Mouse (Mus musculus) liver, embryonic 14 days (tissue): ENCODE measurements around the gene Ech1. TPM values are rescaled to one million over a fixed set of nuclear protein-coding genes. Genes with fewer than 3 reads are reported as not detected.

ENCODE experiments used
- polyA plus RNA-seq: library from polyadenylated mRNA; depleted of rRNA; stranded (reverse); fragments of >200 nt; gene quantifications from 2 replicates; pipeline ENCODE4 v1.2.3, GENCODE M21; 2012; rRNA removed

Ech1 gene
- polyA plus RNA-seq, result 52.2 and 62.2 TPM in 2 replicates

DNA sequence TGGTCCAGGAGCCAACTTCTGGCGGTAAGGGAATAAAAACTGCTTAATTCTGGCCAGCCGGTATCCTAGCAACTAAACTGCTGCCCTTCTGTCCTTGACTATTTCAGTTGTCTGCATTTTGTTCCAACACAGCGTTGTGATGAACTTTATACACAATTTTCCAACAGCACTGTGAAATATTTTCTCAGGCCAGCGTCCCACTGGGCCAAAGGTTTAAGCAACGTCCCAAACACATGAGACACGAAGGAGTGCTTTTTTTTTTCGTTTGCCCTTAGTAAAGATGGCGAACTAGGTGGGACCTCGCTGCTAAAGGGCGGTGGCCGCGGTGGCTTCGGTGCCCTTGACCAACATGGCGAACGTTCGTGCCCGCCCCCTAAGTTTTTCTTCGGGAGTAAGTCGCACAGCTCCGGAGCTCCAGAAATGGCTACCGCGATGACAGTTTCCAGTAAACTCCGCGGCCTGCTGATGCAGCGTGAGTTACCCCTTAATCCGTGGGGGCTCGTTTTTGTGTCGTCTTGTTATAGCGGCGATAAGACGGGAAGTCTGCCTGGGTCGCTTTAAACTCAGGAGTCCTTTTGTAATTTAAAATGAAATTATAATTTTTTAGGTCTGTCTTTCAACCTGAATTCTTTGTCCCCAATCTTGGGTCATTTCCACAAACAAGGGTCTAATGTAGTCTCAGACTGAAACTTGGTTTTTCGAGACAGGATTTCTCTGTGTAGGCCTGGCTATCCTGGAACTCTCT lies at the start of gene Ech1:
TSS of gene Ech1 (plus strand) at position 277 of the 745 bp plus-strand sequence.

DNA sequence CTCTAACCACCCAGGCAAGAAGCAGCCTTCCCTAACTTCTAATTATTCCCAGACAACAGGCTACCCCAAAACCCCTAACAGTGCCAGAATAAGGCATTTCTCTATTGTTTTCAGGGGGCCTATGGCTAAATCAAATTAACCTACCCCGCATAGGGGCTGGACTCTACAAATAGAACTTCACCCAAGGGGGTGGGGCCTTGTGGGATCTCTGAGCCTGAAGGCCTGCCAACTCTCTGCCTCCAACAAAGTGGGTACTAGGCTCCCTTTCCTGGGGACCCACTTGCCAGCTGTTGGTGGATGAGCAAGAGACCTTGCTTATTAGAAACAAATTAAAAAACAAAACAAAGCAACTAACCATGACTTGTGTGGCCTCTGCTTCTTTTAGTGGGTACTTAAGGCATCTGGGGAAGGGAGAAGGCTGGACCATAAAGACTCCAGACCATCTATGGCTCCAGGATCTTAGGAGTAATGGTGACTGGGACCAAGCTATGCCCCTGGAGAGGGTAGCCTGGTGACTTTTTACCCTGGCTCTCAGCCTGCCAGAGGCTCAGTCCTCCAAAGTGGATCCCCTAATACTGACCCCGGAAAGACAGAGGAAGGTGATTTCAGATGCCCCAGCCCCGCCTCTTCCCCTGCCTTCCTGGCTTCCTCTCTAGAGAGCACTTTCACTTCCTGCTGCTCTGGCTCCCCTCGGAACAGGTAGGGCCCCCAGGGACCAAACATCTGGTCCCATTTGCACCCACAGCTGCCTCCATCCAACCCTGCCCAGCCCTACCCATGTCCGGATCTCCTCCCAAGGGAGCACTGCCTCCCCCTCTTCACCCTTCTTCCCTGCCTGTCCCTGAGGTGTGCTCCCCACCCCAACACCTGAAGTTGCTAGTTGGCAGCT lies 36.5 kb upstream of the Ech1 start, which contains the start of gene Rinl:
TSS of gene Rinl (plus strand) at position 663 of the 889 bp plus-strand sequence.

DNA sequence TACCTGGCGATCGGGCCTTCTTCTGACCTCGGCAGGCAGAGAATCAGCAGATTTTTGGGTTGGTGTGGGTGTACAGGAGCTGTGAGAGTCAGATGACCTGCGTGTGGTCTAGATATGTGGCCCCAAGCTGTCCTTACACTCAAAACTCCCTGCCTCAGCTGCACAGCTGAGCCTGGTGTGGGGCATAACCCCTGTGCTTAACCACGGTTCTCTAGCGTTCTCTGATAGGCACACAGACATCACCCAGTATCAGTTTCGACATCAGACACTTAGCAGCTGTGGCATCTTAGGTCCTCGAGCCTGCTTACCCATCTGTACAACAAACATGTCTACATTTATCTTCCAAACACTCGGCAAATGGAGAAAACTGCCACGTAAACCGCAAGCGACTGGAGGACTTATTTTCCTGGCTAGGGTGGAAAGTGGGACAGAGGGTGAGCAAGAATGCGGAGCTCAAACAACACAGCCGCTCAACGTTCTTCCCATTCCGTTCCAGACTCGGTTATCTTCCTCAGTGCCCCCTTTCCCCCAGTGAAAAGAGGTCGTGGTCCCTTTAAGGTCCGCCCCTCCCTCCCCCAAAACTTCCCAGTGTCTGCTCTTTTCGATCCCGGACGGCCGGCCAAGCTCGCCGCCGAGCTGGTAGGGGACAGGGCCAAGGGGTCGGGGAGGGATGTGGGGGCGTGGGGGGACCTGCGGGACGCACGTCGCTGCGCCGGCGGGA lies 16.6 kb upstream of the Ech1 start, which contains the start of gene Hnrnpl:
TSS of gene Hnrnpl (plus strand) at position 321 of the 721 bp plus-strand sequence.

DNA sequence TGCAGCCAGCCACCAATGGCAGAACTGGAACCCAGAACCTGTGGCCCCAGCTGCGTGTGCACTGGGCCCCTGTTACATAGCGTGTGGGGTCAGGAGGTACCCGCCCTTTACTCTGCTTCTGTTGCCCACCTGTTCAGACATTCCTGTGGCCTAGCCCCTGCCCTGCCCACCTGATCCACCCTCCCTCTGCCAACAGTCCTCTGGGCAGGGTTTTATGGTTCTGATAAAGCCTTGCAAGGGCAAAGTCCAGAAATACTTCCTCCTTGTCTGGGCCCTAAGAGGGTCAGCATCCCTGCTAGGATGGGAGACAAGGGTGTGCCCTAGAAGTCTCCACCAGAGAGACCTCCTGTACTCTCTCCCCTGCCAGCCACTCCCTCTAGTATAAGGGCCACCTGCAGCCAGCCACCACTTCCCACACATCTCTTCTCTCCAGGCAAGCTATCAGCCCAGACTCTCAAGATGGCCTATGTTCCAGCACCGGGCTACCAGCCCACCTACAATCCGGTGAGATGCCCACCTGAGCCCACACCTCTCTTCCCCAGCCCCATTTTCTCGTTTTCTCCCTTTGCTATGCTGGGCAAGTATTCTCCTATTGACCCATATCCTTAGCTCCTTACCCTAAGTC lies 8.8 kb downstream of the Ech1 start, which contains the start of gene Lgals4:
TSS of gene Lgals4 (plus strand) at position 132 of the 625 bp plus-strand sequence.

DNA sequence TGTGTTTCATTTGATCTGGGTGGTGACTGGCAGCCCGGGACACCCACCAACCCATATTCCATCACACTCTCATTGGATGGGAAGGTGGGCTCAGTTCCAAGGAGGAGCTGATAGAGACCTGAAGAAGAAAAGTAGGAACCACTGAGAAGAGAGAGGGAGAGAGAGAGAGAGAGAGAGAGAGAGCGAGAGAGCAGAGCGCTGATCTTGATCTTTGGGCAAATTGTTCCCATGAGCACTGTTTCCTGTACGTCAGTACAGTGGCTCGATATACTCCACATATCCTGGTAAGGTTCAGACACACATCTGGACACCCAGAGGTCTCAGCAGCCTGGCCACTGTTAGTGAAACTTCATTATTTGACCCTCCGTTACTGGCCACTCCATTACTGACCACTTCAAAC lies 38.5 kb downstream of the Ech1 start, which contains the start of gene Lgals7:
TSS of gene Lgals7 (plus strand) at position 314 of the 400 bp plus-strand sequence.

DNA sequence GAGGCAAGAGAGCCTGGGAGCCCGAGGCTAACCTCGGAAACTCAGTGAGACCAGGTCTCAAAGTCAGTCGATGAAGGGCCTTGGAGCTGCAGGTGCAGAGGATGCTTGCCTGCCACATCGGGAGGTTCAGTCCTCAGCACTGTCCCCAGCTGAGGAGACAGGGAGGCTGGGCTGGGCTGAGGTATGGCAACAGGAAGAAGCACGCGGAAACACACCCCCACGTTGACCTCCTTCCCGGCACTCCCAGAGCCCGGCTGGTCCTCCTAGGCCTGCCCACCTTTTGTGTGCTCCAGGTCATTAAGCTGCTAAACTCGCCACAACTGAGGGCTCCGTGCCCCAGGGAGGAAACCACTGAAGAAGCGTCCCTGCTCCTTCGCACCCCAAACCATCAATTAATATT lies 56.2 kb downstream of the Ech1 start, which contains the start of gene Capn12:
TSS of gene Capn12 (plus strand) at position 224 of the 400 bp plus-strand sequence.

Other genes with a start within 250 kb of the Ech1 start
- 9.2 and 12.0 TPM in 2 replicates for gene Samd4b, start 227.1 kb upstream of the Ech1 start, polyA plus RNA-seq
- 10.8 and 11.4 TPM in 2 replicates for gene Pak4, start 227.0 kb upstream of the Ech1 start, polyA plus RNA-seq
- gene Acp7, start 193.9 kb upstream of the Ech1 start, polyA plus RNA-seq, result not detected in 2 replicates
- gene Fbxo27, start 132.4 kb upstream of the Ech1 start, polyA plus RNA-seq, result 0.18 and 0.31 TPM in 2 replicates
- gene Fbxo17, start 108.4 kb upstream of the Ech1 start, polyA plus RNA-seq, result 0.73 and 0.92 TPM in 2 replicates
- 45.3 and 47.4 TPM in 2 replicates for gene Mrps12, start 83.4 kb upstream of the Ech1 start, polyA plus RNA-seq
- 10.1 and 11.5 TPM in 2 replicates for gene Sars2, start 83.2 kb upstream of the Ech1 start, polyA plus RNA-seq
- gene Ccer2, start 69.0 kb upstream of the Ech1 start, polyA plus RNA-seq, result not detected in 2 replicates
- gene Sirt2, start 58.5 kb upstream of the Ech1 start, polyA plus RNA-seq, result 15.5 and 18.1 TPM in 2 replicates
- gene Nfkbib, start 57.7 kb upstream of the Ech1 start, polyA plus RNA-seq, result 15.0 and 16.6 TPM in 2 replicates
- gene Rinl, start 36.2 kb upstream of the Ech1 start, polyA plus RNA-seq, result 4.1 and 5.2 TPM in 2 replicates
- 136 and 157 TPM in 2 replicates for gene Hnrnpl, start 16.7 kb upstream of the Ech1 start, polyA plus RNA-seq
- 2.5 and 2.7 TPM in 2 replicates for gene Lgals4, start 8.6 kb downstream of the Ech1 start, polyA plus RNA-seq
- gene Lgals7, start 38.6 kb downstream of the Ech1 start, polyA plus RNA-seq, result 0.50 and 0.92 TPM in 2 replicates
- 0.02 and 0.05 TPM in 2 replicates for gene Capn12, start 56.2 kb downstream of the Ech1 start, polyA plus RNA-seq
- gene Actn4, start 137.1 kb downstream of the Ech1 start, polyA plus RNA-seq, result 72.7 and 82.7 TPM in 2 replicates
- gene Eif3k, start 156.6 kb downstream of the Ech1 start, polyA plus RNA-seq, result 261 and 285 TPM in 2 replicates
- gene Map4k1, start 156.8 kb downstream of the Ech1 start, polyA plus RNA-seq, result 16.5 and 17.9 TPM in 2 replicates